Mouse (Mus musculus): ENCODE data around the gene Gabbr1.

- TF ChIP-seq CTCF (IDR thresholded peaks at IDR 0.05; ENCODE audit: extremely low read depth, insufficient read depth, low read length) (no peak), POLR2A (IDR thresholded peaks at IDR 0.05; ENCODE audit: extremely low read depth, insufficient read depth, low read length) (no peak)
Observed at GRCm38 (mm10) chr17:37062101-37062641, 16.4 kb downstream of the Gabbr1 start.
